Mouse (Mus musculus) cerebellum, adult 2 months (tissue): ENCODE data around the gene Tspyl3. TPM values are rescaled to one million over a fixed set of nuclear protein-coding genes. Genes with fewer than 3 reads are reported as not detected.

ENCODE experiments used
- DNase-seq, 2 experiments: peaks; one replicate each; pipeline ENCODE4 v3.0.0; 2021
- H3K27ac ChIP-seq: fragments of 200-500 bp; 2 replicates; pipeline ENCODE4 v1.5.1; 2012; ENCODE audit warnings: low read length, control low read depth, inconsistent platforms; ENCODE audit not compliant: insufficient read depth
- H3K27me3 ChIP-seq: fragments of 200-500 bp; 2 replicates; pipeline ENCODE4 v1.6.1; 2012; ENCODE audit warnings: inconsistent platforms, mild to moderate bottlenecking, low read length, moderate library complexity; ENCODE audit not compliant: control insufficient read depth, insufficient read depth
- H3K4me1 ChIP-seq: fragments of 200-500 bp; 2 replicates; pipeline ENCODE4 v1.6.1; 2011; ENCODE audit warnings: low read length; ENCODE audit not compliant: control insufficient read depth, insufficient read depth
- H3K4me3 ChIP-seq: fragments of 200-500 bp; replicated peaks from 2 replicates; pipeline ENCODE3; 2011; ENCODE audit warnings: mild to moderate bottlenecking, low read depth, low read length, control low read depth; ENCODE audit not compliant: insufficient read depth
- CTCF ChIP-seq: fragments of 200-500 bp; IDR thresholded peaks from 2 replicates; pipeline ENCODE4 v1.5.1; 2011; ENCODE audit warnings: low read depth, mild to moderate bottlenecking, control low read depth, low read length, moderate library complexity, borderline replicate concordance; ENCODE audit not compliant: insufficient read depth
- POLR2A ChIP-seq: fragments of 200-500 bp; IDR thresholded peaks from 2 replicates; pipeline ENCODE4 v1.6.1; 2011; ENCODE audit warnings: low read length, control low read depth, borderline replicate concordance; ENCODE audit not compliant: insufficient read depth
- WGBS: fragments of 180-500 bp; shearing (Covaris S2); methylation state at CpG from one replicate; pipeline ENCODE4 v1.1.7; 2018; 5-methylcytosine and 5-hydroxymethylcytosine counted together
- polyA plus RNA-seq: library from polyadenylated mRNA; depleted of rRNA; stranded (reverse); fragments of >200 nt; gene quantifications from 2 replicates; pipeline ENCODE4 v1.2.3, GENCODE M21; 2012

Tspyl3 gene
- polyA plus RNA-seq, 1 experiment = 20.0 TPM

DNA sequence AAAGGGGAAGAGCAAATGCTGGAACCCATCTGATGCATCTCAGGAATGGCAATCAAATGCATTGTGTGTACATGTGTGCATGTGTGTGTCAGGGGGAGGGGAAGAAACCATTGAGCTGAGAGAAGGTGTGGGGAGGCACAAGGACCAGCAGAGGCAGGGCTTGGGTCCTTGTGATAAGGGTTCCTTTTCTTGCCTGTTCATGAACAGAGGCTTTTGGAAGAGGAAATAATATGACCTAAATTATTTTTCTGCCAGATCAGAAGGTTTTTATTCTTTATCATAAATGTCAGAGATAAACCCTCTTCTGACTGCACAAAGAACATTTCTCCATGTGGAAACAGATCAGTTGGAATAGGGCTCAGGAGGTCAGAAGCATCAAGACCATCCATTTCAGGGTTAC is 3.1 kb downstream of the Tspyl3 start:
- no peak for DNase-seq
- TF ChIP-seq POLR2A = no peak
- no peak for TF ChIP-seq CTCF
- peaks cover 7% of the 10 kb centered on the region; the same call in 1 of the 2 replicates for H3K4me1 ChIP-seq
- H3K4me3 ChIP-seq = no peak overlapping the region
- no peaks in the 10 kb centered on the region for H3K27me3 ChIP-seq
- H3K27ac ChIP-seq = no peak overlapping the region

DNA sequence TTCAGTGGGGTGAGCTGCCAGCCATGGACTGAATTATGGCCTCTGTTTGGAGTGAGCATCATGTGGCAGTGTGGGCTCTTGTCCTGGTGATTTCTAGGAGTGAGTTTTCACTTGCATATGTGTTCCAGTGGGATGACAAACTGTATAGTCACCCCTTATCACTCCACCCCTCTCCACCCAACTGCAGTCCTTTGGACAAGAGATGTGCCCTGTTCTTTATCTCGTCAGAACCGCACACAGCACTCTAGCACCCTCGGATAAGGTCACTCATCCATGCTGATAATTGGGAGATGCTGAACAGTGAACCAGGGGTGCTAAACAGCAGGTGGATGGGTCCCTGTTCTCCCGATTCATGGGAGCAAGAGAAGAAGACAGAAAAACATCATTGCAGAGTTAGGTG is 3.6 kb downstream of the Tspyl3 start:
- WGBS = 88% methylated on average over 4 of the region's 4 CpGs
- TF ChIP-seq POLR2A (no peak), CTCF (no peak)
- DNase-seq = no peak

DNA sequence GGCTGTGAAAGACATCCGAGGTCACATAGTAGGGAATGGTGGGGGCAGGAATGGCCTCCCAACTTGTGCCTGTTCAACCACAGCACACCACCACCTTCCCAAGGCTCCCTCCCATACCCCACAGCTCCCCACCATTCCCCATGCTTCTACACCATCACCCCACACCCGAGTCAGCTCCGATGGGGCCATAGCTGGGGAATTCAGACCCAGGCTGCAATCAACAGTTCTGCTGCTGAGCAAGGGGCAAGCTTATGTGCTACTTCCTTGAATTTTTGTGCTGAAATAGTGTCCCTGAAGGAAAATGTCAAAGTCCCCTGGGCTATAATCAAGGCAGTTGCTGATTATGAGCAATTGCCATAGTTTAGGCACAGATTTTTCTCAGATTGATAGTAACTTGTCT is 6.7 kb downstream of the Tspyl3 start:
- Histone ChIP-seq H3K27ac (no peak overlapping the region), H3K4me1 (no peaks in the 10 kb centered on the region), H3K27me3 (no peaks in the 10 kb centered on the region), H3K4me3 (no peak overlapping the region)
- 82% methylated on average over 3 of the region's 3 CpGs for WGBS
- TF ChIP-seq CTCF (no peak), POLR2A (no peak)
- DNase-seq = no peak

More for the DNA sequence above, 3.6 kb downstream of the Tspyl3 start:
- Histone ChIP-seq H3K27ac (no peak overlapping the region), H3K4me1 (peaks cover 7% of the 10 kb centered on the region; the same call in 1 of the 2 replicates), H3K27me3 (no peaks in the 10 kb centered on the region), H3K4me3 (no peak overlapping the region)

DNA sequence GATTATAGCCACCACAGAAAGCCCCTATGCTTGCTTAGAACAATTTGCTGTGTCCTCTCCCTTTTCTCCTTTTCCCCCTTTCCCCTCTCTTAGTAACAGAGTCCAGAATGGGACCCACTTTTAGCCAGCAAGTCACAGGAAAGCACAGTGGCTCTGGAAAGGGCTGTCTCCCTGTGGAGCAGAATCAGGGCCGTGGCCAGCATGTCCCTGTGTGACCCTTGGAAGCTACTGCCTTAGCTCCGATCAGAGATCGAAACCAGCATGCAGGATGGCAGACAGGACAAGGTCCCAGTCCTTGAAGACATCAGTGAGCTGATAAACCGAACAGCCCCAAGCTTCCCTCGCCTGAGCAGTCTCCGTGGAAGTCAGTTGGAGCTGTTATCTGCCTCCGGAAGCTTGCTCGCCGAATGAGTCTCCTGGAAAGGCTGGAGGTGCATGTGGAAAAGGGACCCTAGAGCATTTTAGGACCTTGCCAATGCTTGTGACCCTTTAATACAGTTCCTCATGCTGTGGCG is 7.4 kb downstream of the Tspyl3 start:
- 61% methylated on average over 10 of the region's 10 CpGs for WGBS
- H3K27ac ChIP-seq = no peak overlapping the region
- no peaks in the 10 kb centered on the region for H3K4me1 ChIP-seq
- no peaks in the 10 kb centered on the region for H3K27me3 ChIP-seq
- TF ChIP-seq CTCF = no peak
- H3K4me3 ChIP-seq = no peak overlapping the region
- DNase-seq = no peak

DNA sequence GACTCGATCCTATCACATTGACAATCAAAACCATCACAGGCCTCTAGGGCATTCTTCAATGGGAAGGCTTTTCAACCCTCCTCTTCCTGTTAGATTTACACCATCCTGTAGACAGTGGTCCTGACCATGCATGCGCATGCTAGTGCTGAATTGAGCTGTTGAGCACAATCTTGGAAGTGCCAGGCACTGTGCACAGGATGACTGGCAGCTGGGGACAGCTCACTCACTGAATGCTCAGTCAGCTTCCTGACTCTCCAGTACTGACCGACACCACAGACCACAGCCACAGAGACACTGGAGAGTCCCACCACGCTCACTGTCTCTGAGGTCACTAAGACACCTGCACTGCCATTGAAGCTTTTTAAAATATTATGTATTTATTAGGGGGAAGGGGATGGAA is 9.8 kb downstream of the Tspyl3 start:
- TF ChIP-seq POLR2A = no peak
- TF ChIP-seq CTCF = no peak
- no peak overlapping the region for H3K4me3 ChIP-seq
- WGBS = 84% methylated on average over 4 of the region's 4 CpGs
- no peaks in the 10 kb centered on the region for H3K4me1 ChIP-seq
- DNase-seq = no peak
- no peak overlapping the region for H3K27ac ChIP-seq
- H3K27me3 ChIP-seq = no peaks in the 10 kb centered on the region

DNA sequence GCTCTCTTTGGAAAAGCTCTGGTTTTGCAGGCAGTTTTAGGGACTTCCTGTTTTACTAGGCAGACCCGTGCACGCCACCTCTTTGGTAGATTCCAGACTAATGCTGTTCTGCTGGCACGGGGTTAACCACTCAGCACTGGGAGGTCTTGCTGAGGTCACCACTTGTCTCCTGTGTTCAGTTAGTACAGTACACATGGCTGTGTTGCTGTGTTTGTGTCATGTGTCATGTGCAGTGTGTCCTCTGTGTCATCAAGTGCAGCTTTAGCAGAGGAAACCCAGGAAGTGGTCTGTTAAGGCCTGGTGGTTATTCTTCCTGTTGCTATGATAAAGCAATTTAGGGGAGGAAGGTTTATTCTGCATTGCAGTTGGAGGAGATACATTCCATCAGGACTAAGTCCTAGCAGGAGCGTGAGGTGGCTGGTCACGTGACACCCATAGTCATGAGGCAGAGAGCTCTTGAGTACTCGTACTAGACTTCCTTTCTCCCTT is 10.4 kb downstream of the Tspyl3 start:
- TF ChIP-seq CTCF = no peak
- no peak for TF ChIP-seq POLR2A
- H3K27ac ChIP-seq = no peak overlapping the region
- 80% methylated on average over 6 of the region's 6 CpGs for WGBS

DNA sequence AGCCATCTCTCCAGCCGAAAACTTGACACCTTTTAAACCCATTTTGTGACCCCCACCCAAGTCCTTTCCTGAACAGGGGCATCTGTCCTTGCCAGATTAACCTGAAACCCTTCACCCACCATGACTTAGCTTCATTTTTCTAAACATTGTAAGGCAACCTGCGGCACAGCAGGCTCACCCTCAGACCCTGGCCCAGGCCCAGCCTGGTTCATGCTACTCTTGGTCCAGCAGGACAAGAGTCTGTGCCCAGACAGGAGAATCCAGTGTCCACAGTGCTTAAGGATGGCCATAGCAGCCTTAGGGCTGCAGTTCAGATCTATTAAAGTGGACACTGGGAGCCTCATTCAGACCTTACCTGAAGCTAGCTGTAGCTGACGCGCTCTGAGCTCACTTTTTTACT is 11.9 kb downstream of the Tspyl3 start:
- no peak for TF ChIP-seq CTCF
- no peak for TF ChIP-seq POLR2A
- no peak for DNase-seq
- no peak overlapping the region for H3K4me3 ChIP-seq
- no peaks in the 10 kb centered on the region for H3K27me3 ChIP-seq
- H3K4me1 ChIP-seq = no peaks in the 10 kb centered on the region
- 77% methylated on average over 4 of the region's 4 CpGs for WGBS
- H3K27ac ChIP-seq = no peak overlapping the region

More for the DNA sequence above, 10.4 kb downstream of the Tspyl3 start:
- no peaks in the 10 kb centered on the region for H3K27me3 ChIP-seq
- H3K4me1 ChIP-seq = no peaks in the 10 kb centered on the region
- DNase-seq = no peak
- H3K4me3 ChIP-seq = no peak overlapping the region

DNA sequence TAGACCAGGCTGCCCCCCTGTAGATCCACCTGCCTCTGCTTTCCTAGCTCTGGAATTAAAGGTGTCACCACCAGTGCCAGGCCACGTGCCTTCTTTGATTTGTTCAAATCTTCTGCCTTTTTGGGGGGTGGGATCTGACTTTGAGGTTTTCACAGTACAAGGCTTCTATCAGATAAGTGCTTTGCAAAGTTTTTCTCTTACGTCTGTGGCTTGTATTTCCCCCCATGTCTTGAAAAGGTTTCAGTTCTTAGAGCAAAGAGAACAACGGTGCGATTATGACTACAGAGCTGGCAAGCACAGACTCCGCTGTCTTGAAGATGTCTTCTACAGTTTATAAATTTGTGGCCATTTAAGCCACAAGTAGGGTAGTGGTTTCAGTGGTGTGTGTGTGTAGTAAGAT is 13.8 kb downstream of the Tspyl3 start:
- H3K27me3 ChIP-seq = no peaks in the 10 kb centered on the region
- WGBS = 96% methylated on average over 5 of the region's 5 CpGs
- H3K4me1 ChIP-seq = no peaks in the 10 kb centered on the region
- H3K27ac ChIP-seq = no peak overlapping the region
- TF ChIP-seq POLR2A = no peak
- no peak for TF ChIP-seq CTCF
- no peak for DNase-seq
- H3K4me3 ChIP-seq = no peak overlapping the region

DNA sequence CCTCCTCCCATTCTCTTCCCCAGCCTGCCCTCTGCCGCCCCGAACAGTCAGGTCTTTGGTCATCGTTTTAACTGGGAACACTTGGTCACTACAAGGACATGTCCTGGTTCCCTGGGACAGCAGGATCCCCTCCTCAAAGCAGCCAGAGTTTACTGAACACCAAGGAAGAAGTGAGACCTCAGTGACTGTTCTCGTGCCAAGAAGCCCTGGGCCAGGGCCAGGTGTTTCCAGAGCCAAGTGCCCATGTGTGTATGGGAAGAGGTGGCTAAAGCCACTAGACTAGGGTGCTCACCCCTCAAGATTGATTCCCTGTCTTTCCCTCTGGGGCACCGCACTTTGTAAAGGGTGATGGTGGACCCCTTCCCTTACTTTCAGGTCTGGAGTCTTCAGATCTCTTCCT is 16.0 kb downstream of the Tspyl3 start:
- H3K27me3 ChIP-seq = no peaks in the 10 kb centered on the region
- no peak overlapping the region for H3K27ac ChIP-seq
- no peaks in the 10 kb centered on the region for H3K4me1 ChIP-seq
- no peak for TF ChIP-seq POLR2A
- TF ChIP-seq CTCF = no peak
- H3K4me3 ChIP-seq = no peak overlapping the region
- 30% methylated on average over 5 of the region's 5 CpGs for WGBS
- DNase-seq = peak; percentile 47 to 52
